Mouse (Mus musculus) urinary bladder, postnatal 25 days (tissue): ENCODE results near the gene Wnt5b.
"Not testable (repeated sequence)": the region's sequence is repeated elsewhere in the genome, so short reads cannot be mapped to it uniquely, and the experiment has no call there.

ENCODE experiments used
- DNase-seq: peaks from one replicate; pipeline ENCODE4 v3.0.0; 2022; ENCODE audit warnings: low spot score

Wnt5b gene

DNA sequence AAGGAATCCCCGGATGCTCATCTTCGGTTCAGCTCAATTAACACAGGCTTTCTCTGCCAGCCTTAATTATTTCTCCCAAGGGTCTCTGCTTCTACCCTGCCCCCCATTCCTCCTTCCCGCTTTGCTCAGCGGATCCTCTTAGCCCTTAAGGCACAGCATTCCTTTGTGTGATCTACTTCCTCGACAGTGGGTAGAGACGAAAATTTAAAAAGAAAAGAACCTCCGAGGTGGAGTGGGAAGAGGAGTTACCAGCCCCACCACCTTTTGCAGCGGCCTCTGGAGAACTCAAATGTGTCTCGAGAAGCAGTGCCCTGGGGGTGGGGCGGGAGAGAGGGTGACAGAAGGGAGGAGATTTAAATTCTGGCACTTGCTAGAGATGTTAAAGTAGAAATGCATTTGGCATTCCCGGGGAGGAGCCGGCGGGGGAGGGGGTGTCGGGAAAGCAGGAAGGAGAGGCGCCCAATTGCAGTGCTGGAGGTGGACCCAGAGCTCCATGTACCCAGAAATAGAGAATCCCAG, 92.1 kb downstream of the Wnt5b start:
- peak; percentile 18 for DNase-seq

- DNase-seq: no peak
Observed at GRCm38 (mm10) chr6:119450965-119451943, 92.9 kb downstream of the Wnt5b start.

DNA sequence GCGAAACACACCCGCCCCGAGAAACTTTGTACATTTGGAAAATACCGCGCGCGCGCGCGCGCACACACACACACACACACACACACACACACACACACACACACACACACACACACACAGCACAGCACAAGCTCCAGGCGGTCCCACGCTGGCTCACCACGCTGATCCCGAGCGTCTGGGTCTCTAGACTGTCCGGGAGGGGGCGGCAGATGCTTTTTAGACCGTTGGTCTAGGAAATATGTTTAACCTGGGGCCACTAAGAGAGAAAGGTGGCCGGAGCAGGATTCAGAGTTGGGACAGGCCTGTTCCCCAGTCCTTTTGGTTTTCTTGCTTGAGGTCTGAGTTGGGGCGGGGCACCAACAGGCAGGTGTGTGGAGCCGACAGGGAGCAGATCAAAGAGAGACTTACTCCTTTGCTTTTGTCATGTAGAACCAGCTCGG, 95.1 kb downstream of the Wnt5b start:
- peak; percentile 36 for DNase-seq

DNA sequence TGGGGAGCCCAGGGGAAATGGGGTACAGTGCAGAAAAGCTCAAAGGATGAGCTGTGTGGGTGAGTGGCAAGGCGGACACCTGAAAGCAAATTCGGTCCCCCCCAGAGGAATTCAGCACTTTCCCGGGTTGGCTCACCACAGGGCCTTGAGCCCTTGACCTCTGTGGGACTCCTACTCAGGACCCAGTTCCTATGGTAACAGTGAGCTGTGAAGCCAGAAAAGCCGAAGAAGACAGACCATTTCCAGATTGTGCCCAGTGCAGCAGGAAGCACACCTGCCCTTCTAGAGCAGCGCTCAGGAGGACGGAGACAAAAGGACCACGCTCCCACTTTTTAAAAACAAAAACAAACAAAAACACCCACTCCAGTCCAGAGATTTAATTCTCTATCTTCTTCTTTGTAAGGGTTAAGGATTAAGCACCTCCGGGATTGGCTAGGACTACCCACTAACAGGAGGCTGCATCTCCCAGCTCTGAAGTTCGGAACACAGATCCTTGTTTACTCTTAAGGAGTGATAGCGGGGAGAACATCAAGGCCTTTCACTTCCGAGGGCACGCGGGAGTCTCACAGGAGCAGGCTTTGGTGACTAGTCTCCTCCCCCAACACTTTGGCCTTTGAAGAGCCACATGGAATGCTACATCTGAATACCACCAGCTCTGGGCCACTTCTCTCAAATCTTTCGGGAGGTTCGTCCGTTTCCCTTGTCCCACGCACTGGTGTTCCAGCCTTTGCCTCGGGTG, 95.7 kb downstream of the Wnt5b start:
- DNase-seq: no peak

DNA sequence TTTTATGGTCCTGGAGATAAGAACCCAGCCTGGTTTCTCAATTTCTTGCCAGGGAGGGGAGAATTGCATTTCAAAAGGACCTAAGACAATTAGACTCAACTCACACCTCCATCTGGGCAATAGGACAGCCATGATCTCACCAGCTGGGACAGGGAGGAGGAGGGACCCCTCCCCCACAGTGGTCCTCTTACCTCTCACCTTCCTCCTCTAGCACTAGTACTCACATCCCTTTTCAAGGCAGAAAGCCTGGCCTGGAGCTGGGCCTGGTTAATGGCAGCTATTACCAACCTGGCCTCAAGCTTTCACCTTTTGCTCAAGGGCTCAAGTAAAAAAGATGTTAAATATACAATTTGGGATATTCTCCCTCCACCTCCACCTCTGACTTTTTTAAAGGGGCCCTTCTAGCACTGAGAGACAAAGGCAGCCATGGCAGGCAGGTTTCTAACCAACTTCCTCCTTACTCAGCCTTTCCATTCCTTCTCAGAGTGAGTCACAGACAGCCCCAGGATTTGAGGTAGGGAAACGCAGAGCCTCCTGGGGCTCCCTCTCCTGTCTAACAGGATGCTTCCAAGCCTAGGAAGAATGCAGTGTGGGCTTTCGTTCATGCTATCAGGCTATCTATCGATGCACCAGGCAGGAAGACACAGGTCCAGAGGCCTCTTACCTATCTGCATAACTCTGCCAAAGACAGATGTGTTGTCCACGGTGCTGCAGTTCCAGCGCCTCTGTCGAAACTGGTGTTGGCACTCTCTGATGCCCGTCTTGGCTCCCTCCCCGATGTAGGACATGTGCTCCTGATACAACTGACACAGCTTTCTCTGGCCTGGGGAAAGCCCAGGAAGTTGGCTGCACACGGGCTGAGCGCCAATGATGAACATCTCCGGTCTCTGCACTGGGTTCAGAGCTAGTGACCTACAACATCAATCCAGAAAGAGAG, 98.2 kb downstream of the Wnt5b start:
- no peak for DNase-seq

DNA sequence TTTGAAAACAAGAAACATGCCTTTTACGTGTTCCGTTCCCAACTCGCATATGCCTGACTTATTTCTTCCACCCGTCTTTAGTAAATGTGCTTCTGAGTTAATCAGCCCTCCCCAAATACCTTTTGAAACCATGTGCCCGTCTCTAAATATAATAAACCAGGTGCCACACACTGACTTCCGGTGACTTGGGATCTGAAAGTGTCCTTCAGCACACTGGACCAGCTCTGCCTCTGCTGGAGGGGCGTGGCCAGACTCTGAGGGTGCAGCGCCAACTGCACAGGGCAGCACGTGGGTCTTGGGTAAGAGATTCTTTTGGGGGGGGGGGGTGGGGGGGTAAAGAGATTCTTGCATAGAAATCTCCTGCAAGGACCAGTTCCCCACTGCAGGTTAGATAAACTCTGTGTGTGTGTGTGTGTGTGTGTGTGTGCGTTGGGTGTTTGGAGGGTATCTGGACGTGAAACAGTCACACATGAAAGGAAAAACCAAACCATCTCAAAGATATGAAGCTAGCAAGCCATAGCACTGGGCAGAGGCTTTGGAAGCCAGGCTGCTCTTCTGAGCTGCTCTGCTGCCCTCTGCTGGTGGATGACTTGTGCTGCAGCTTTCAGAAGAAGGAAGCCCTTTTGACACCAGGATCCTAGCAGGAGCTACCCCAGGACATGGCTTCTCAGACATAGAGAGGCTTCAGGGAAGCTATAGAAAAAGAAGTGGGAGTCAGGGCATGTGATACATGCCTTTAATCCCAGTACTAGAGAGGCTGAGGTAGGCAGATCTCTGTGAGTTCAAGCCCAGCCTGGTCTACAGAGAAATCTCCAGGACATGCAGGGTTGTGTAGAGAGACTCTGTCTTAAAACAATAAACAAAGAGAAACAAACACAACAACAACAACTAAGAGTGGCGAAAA, 100.2 kb downstream of the Wnt5b start:
- DNase-seq: peak; percentile 84

- DNase-seq: not testable (repeated sequence)
Observed at GRCm38 (mm10) chr6:119442729-119443128, 101.4 kb downstream of the Wnt5b start.

GRCm38 (mm10) chr6:119437894-119438761, 106.0 kb downstream of the Wnt5b start:
- DNase-seq: no peak

DNA sequence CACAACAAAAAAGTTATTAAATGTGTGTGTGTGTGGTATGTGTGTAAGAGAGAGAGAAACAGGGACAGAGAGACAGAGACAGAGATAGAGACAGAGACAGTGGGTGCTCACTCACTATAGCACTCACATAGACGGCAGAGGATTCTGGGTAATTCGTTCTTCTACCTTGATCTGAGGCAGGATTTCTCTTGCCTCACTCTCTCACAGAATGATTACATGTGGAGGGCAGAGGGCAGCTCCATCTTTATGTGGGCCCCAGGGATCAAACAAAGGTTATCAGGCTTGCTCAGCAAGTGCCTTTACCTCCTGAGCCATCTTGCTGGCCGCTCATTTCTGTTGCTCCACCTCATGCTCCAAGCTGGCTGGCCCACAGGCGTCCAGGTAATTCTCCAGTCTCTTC, 109.8 kb downstream of the Wnt5b start:
- DNase-seq: no peak

- DNase-seq: no peak
Observed at GRCm38 (mm10) chr6:119431751-119432324, 112.3 kb downstream of the Wnt5b start.

- peak; percentile 64 for DNase-seq
Observed at GRCm38 (mm10) chr6:119430508-119430907, 113.6 kb downstream of the Wnt5b start.

- no peak for DNase-seq
Observed at GRCm38 (mm10) chr6:119429311-119429710, 114.8 kb downstream of the Wnt5b start.

- no peak for DNase-seq
Observed at GRCm38 (mm10) chr6:119428611-119429010, 115.5 kb downstream of the Wnt5b start.

DNA sequence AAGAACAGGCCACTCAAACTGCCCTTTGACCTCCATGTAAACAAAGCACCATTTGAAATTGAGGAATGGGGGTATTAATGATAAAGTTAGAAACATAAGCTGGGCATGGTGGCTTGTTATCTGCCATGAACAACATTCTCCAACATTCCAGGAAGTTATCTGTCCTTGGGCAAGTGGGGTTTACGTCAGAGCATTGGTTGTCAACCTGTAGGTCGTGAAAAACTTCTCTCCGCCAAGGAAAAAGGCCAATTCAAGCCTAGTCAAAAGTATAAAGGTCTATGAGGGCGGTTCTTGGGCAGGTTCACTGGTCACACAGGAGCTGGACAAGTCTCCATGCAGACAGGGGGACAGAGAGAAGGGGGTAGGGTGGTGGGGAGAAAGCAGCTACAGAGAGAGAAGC, 123.1 kb downstream of the Wnt5b start:
- no peak for DNase-seq

DNA sequence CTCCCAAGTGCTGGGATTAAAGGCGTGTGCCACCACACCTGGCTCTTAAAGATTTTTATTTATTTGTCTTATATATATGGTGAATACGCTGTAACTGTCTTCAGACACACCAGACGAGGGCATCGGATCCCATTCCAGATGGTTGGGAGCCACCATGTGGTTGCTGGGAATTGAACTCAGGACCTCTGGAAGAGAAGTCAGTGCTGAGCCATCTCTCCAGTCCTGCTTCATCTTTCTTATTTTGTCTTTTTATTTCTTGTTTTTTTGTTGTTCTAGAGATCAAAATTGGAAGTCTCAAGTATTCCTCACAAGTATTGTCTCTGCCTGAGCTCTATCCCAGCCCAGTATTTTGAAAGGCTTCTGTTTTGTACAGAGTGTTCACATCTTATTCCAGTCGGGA, 123.8 kb downstream of the Wnt5b start:
- DNase-seq: no peak

DNA sequence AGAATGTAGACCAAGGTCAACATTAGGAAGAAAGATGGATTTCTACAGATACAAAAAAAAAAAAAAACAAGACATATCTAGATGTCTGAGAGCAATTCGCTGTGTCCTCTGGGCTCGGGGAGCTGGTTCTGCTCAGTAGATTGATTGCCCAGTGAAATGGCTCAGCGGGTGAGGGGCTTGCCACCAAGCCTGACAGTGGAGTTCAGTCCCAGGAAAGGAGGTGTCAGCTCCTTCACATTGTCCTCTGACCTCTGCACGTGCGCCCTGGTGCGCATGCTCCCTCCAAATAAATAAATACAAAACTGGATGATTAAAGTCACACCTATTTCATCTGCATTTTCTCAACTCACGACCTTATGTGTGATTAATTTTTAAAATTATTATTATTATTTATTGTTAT, 124.7 kb downstream of the Wnt5b start:
- DNase-seq: no peak

DNA sequence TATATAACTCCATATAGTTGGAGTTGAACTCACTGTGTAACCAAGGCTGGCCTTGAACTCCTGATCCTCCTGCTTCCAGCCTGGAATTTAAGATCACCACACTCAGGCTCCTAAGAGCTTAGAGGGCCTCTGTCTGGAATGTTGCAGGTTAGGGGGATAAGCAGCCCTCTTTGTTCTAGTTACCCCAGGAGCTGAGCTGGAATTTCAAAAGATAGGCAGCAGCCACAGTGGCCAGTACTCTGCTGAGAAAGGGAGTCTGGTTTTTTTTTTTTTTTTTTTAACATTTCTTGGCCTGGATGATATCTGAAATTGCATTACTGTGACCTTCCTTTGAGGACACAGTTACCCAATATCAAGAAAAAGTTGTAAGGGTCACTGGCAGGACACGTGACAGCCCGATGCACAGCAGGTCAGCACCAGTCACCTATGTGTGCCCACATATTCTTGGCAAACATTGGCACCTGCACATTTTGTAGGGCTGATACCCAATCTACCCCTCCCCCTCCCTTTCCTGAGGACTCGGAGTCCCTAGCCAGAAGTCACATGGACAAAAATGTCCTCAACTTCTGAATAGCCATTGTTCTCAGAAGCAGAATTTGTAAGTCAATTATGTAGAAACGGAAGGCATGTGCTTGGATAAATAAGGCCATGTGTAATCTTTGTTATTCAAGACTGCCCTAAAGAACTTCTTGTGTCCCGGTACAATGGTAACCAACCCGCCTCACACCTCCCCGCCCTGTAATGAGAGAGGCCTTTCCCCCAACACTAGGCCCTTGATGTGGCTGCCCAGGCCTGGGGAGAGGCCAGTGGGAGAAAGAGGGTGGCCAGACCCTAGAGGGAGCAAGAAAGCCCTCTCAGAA, 125.5 kb downstream of the Wnt5b start:
- DNase-seq: no peak

DNA sequence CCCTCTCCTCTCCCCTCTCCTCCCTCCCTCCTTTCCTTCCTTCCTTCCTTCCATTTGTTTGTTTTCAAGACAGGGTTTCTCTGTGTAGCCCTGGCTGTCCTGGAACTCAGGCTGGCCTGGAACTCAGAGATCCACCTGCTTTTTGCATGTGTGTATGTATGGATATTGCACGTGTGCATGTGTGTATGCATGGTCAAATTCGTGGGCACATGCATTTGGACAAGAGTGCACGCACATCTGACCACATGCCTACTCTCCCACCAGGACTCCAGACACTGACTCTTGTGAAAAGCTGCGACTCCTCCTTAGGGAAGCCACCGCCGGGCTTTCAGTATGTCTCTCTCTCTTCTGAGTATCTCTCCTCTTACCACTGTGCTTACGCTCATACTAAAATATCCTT, 126.3 kb downstream of the Wnt5b start:
- no peak for DNase-seq
